Mouse (Mus musculus) WW6 (cell line): ENCODE measurements at regions not wholly inside any gene's neighbourhood (a gene's known extent, or its start where the extent isn't known, plus 50 kb on each side); places are given as distances from the start of the nearest gene placed in this dataset.

Experiments
- DNase-seq: peaks from one replicate; pipeline ENCODE4 v3.0.0-alpha.2; 2013; ENCODE audit warnings: low read depth, low spot score

GRCm38 (mm10) chr13:31397246-31397645 is 158.7 kb upstream of the Foxq1 start:
- no peak for DNase-seq

- no peak for DNase-seq
Observed at GRCm38 (mm10) chr13:31400401-31400800, 155.5 kb upstream of the Foxq1 start.

GRCm38 (mm10) chr13:31405312-31405711 is 150.6 kb upstream of the Foxq1 start:
- no peak for DNase-seq

GRCm38 (mm10) chr13:31408439-31409122 is 147.4 kb upstream of the Foxq1 start:
- no peak for DNase-seq

- DNase-seq, result no peak
Observed at GRCm38 (mm10) chr13:31409123-31409513, 146.8 kb upstream of the Foxq1 start.

GRCm38 (mm10) chr13:31421556-31421955 is 134.4 kb upstream of the Foxq1 start:
- no peak for DNase-seq

GRCm38 (mm10) chr13:31423599-31423998 is 132.3 kb upstream of the Foxq1 start:
- no peak for DNase-seq

- no peak for DNase-seq
Observed at GRCm38 (mm10) chr13:31425825-31426500, 130.0 kb upstream of the Foxq1 start.

GRCm38 (mm10) chr13:31436434-31436833 is 119.5 kb upstream of the Foxq1 start:
- DNase-seq, result no peak

- no peak for DNase-seq
Observed at GRCm38 (mm10) chr13:31439761-31440627, 115.9 kb upstream of the Foxq1 start.

- DNase-seq, result no peak
Observed at GRCm38 (mm10) chr13:31458883-31459282, 97.1 kb upstream of the Foxq1 start.

GRCm38 (mm10) chr13:31465141-31465540 is 90.8 kb upstream of the Foxq1 start:
- DNase-seq, result no peak

GRCm38 (mm10) chr13:31465711-31466110 is 90.2 kb upstream of the Foxq1 start:
- DNase-seq, result no peak

- no peak for DNase-seq
Observed at GRCm38 (mm10) chr13:31468131-31468530, 87.8 kb upstream of the Foxq1 start.

GRCm38 (mm10) chr13:31468983-31469382 is 87.0 kb upstream of the Foxq1 start:
- no peak for DNase-seq

GRCm38 (mm10) chr13:31472366-31472765 is 83.6 kb upstream of the Foxq1 start:
- no peak for DNase-seq

GRCm38 (mm10) chr13:31472804-31473203 is 83.1 kb upstream of the Foxq1 start:
- DNase-seq, result no peak

GRCm38 (mm10) chr13:31473275-31473674 is 82.7 kb upstream of the Foxq1 start:
- DNase-seq, result no peak

GRCm38 (mm10) chr13:31475845-31476244 is 80.1 kb upstream of the Foxq1 start:
- DNase-seq, result no peak

GRCm38 (mm10) chr13:31477171-31477867 is 78.6 kb upstream of the Foxq1 start:
- no peak for DNase-seq

- DNase-seq, result no peak
Observed at GRCm38 (mm10) chr13:31481105-31481844, 74.7 kb upstream of the Foxq1 start.
